Mouse (Mus musculus) midbrain, embryonic 16.5 days (tissue): Measurements from ENCODE around the gene Ssr4. TPM values are rescaled to one million over a fixed set of nuclear protein-coding genes. Genes with fewer than 3 reads are reported as not detected.

Experiments used
- ATAC-seq: fragments of 200-750 bp; cut with Nextera tagmentation; 2 replicates; pipeline ENCODE4 v1.8.0; 2017; ENCODE audit warnings: moderate TSS enrichment
- H3K27ac ChIP-seq: fragments of 300-500 bp; sonication (generic); 2 replicates; pipeline ENCODE4 v1.5.1; 2014; ENCODE audit warnings: mild to moderate bottlenecking, low read length, mixed read lengths
- H3K27me3 ChIP-seq: fragments of 300-500 bp; sonication (generic); 2 replicates; pipeline ENCODE4 v1.6.1; 2014; ENCODE audit warnings: low read depth, low read length, mixed read lengths; ENCODE audit not compliant: control insufficient read depth, insufficient read depth
- H3K36me3 ChIP-seq: fragments of 300-500 bp; sonication (generic); 2 replicates; pipeline ENCODE4 v1.6.1; 2014; ENCODE audit warnings: mild to moderate bottlenecking, low read length, moderate library complexity, mixed read lengths; ENCODE audit not compliant: control insufficient read depth, insufficient read depth
- H3K4me1 ChIP-seq: fragments of 300-500 bp; sonication (generic); 2 replicates; pipeline ENCODE4 v1.6.1; 2014; ENCODE audit warnings: mild to moderate bottlenecking, low read length, mixed read lengths; ENCODE audit not compliant: control insufficient read depth, insufficient read depth
- H3K4me2 ChIP-seq: fragments of 300-500 bp; sonication (generic); 2 replicates; pipeline ENCODE4 v1.6.1; 2014; ENCODE audit warnings: mild to moderate bottlenecking, low read length, mixed read lengths
- H3K4me3 ChIP-seq: fragments of 300-500 bp; sonication (generic); 2 replicates; pipeline ENCODE4 v1.5.1; 2014; ENCODE audit warnings: low read depth, mild to moderate bottlenecking, low read length, moderate library complexity, mixed read lengths
- H3K9ac ChIP-seq: fragments of 300-500 bp; sonication (generic); 2 replicates; pipeline ENCODE4 v1.6.1; 2014; ENCODE audit warnings: low read depth, low read length, mixed read lengths
- H3K9me3 ChIP-seq: fragments of 300-500 bp; sonication (generic); replicated peaks from 2 replicates; pipeline ENCODE4 v1.6.1; 2014; ENCODE audit warnings: mild to moderate bottlenecking, low read length, mixed read lengths; ENCODE audit not compliant: control insufficient read depth, poor library complexity, severe bottlenecking
- WGBS: fragments of 180-500 bp; shearing (Covaris S2); extraction: QIAGEN DNeasy Blood & Tissue Kit; methylation state at CpG from one replicate; pipeline ENCODE4 v1.1.7; 2014; 5-methylcytosine and 5-hydroxymethylcytosine counted together
- polyA plus RNA-seq: library from polyadenylated mRNA; unstranded; fragments of >200 nt; fragmentation: Nextera tagmentation; extraction: Ambion mirVana; gene quantifications from 2 replicates; pipeline ENCODE4 v1.2.1, GENCODE M21; 2015

The Ssr4 gene
- polyA plus RNA-seq, 1 experiment from 2014 or later, result 131 TPM

- Histone ChIP-seq H3K4me1 (no peaks in the 10 kb centered on the region), H3K36me3 (no peaks in the 10 kb centered on the region), H3K9me3 (no peaks in the 10 kb centered on the region), H3K27ac (no peak overlapping the region), H3K27me3 (no peaks in the 10 kb centered on the region), H3K4me3 (no peak overlapping the region), H3K9ac (no peak overlapping the region), H3K4me2 (no peak overlapping the region)
- no peak for ATAC-seq
- WGBS, result 71% methylated on average over 1 of the region's 1 CpGs
Observed at GRCm38 (mm10) chrX:73765311-73765710, 21.5 kb upstream of the Ssr4 start.

- H3K4me1 ChIP-seq, result no peaks in the 10 kb centered on the region
- 54% methylated on average over 9 of the region's 9 CpGs for WGBS
- no peak overlapping the region for H3K9ac ChIP-seq
- no peaks in the 10 kb centered on the region for H3K27me3 ChIP-seq
- no peak overlapping the region for H3K4me3 ChIP-seq
- H3K9me3 ChIP-seq, result no peaks in the 10 kb centered on the region
- no peaks in the 10 kb centered on the region for H3K36me3 ChIP-seq
- no peak for ATAC-seq
- H3K27ac ChIP-seq, result no peak overlapping the region
- H3K4me2 ChIP-seq, result no peak overlapping the region
Observed at GRCm38 (mm10) chrX:73767267-73767666, 19.6 kb upstream of the Ssr4 start.

- Histone ChIP-seq H3K4me3 (no peak within 1 kb of the TSS), H3K4me1 (no peaks in the 10 kb centered on the region), H3K27me3 (no peaks in the 10 kb centered on the region), H3K9me3 (no peaks in the 10 kb centered on the region), H3K36me3 (no peaks in the 10 kb centered on the region; the same call in none of the 2 replicates), H3K9ac (no peak within 1 kb of the TSS), H3K27ac (no peak within 1 kb of the TSS), H3K4me2 (no peak within 1 kb of the TSS)
- WGBS, result 59% methylated on average over 9 of the region's 9 CpGs
- 0 out of 2 replicates have a peak, but pooled peaks have one; percentile 2 for ATAC-seq
Observed at GRCm38 (mm10) chrX:73774168-73774760, 12.6 kb upstream of the Ssr4 start, which contains the start of gene Srpk3. Gene Srpk3 (plus strand): TSS chrX:73774405.

GRCm38 (mm10) chrX:73774802-73775483, 11.9 kb upstream of the Ssr4 start:
- no peak overlapping the region for H3K4me2 ChIP-seq
- no peak overlapping the region for H3K27ac ChIP-seq
- H3K9ac ChIP-seq, result no peak overlapping the region
- ATAC-seq, result no peak
- WGBS, result 71% methylated on average over 10 of the region's 10 CpGs
- no peak overlapping the region for H3K4me3 ChIP-seq
- H3K27me3 ChIP-seq, result no peaks in the 10 kb centered on the region
- no peaks in the 10 kb centered on the region for H3K4me1 ChIP-seq
- H3K9me3 ChIP-seq, result no peaks in the 10 kb centered on the region
- H3K36me3 ChIP-seq, result no peaks in the 10 kb centered on the region; the same call in none of the 2 replicates

GRCm38 (mm10) chrX:73782227-73782626, 4.6 kb upstream of the Ssr4 start:
- no peak for ATAC-seq
- H3K9me3 ChIP-seq, result no peaks in the 10 kb centered on the region
- H3K9ac ChIP-seq, result no peak overlapping the region
- 86% methylated on average over 3 of the region's 3 CpGs for WGBS
- no peak overlapping the region for H3K27ac ChIP-seq
- H3K27me3 ChIP-seq, result no peaks in the 10 kb centered on the region
- peaks cover 9% of the 10 kb centered on the region for H3K36me3 ChIP-seq
- no peak overlapping the region for H3K4me3 ChIP-seq
- H3K4me1 ChIP-seq, result peaks cover 18% of the 10 kb centered on the region
- no peak overlapping the region for H3K4me2 ChIP-seq

- H3K4me1 ChIP-seq, result peaks cover 28% of the 10 kb centered on the region
- no peak for ATAC-seq
- peaks cover 5% of the 10 kb centered on the region; the same call in 1 of the 2 replicates for H3K36me3 ChIP-seq
- no peaks in the 10 kb centered on the region for H3K27me3 ChIP-seq
- H3K9me3 ChIP-seq, result no peaks in the 10 kb centered on the region
- peak overlapping the region; percentile 74 for H3K4me2 ChIP-seq
- peak overlapping the region; percentile 57 for H3K4me3 ChIP-seq
- H3K27ac ChIP-seq, result peak overlapping the region; percentile 90; the same call in 1 of the 2 replicates
- peak overlapping the region; percentile 68; the same call in 1 of the 2 replicates for H3K9ac ChIP-seq
Observed at GRCm38 (mm10) chrX:73785666-73786065, 1.2 kb upstream of the Ssr4 start.

GRCm38 (mm10) chrX:73787225-73787558, 364 bp downstream of the Ssr4 start:
- peak; percentile 46; the same call in 1 of the 2 replicates for ATAC-seq
- H3K36me3 ChIP-seq, result no peaks in the 10 kb centered on the region
- H3K27ac ChIP-seq, result peak overlapping the region; percentile 87
- peak overlapping the region; percentile 67 for H3K4me2 ChIP-seq
- 12% methylated on average over 17 of the region's 22 CpGs for WGBS
- peak overlapping the region; percentile 57 for H3K4me3 ChIP-seq
- peak overlapping the region; percentile 73 for H3K9ac ChIP-seq
- no peaks in the 10 kb centered on the region for H3K27me3 ChIP-seq
- H3K9me3 ChIP-seq, result no peaks in the 10 kb centered on the region
- peaks cover 28% of the 10 kb centered on the region for H3K4me1 ChIP-seq

GRCm38 (mm10) chrX:73788501-73788900, 1.7 kb downstream of the Ssr4 start:
- H3K4me2 ChIP-seq, result peak overlapping the region; percentile 67; the same call in 1 of the 2 replicates
- H3K4me3 ChIP-seq, result no peak overlapping the region
- WGBS, result 83% methylated on average over 1 of the region's 1 CpGs

GRCm38 (mm10) chrX:73793039-73793438, 6.2 kb downstream of the Ssr4 start:
- H3K9ac ChIP-seq, result no peak overlapping the region
- H3K4me3 ChIP-seq, result no peak overlapping the region
- H3K27me3 ChIP-seq, result no peaks in the 10 kb centered on the region
- H3K4me1 ChIP-seq, result peaks cover 7% of the 10 kb centered on the region; the same call in 1 of the 2 replicates
- no peak overlapping the region for H3K27ac ChIP-seq
- H3K9me3 ChIP-seq, result no peaks in the 10 kb centered on the region
- ATAC-seq, result no peak
- H3K36me3 ChIP-seq, result no peaks in the 10 kb centered on the region
- H3K4me2 ChIP-seq, result no peak overlapping the region

More at GRCm38 (mm10) chrX:73788501-73788900, 1.7 kb downstream of the Ssr4 start:
- Histone ChIP-seq H3K9ac (no peak overlapping the region), H3K9me3 (no peaks in the 10 kb centered on the region), H3K36me3 (no peaks in the 10 kb centered on the region), H3K27me3 (no peaks in the 10 kb centered on the region), H3K4me1 (peaks cover 27% of the 10 kb centered on the region), H3K27ac (no peak overlapping the region)
- no peak for ATAC-seq
